Mouse (Mus musculus): ENCODE results near the gene Mef2a.

- no peak for TF ChIP-seq HCFC1 (IDR thresholded peaks at IDR 0.05; ENCODE audit: borderline replicate concordance, insufficient read depth, low read length)
- no peak for TF ChIP-seq ZNF384 (IDR thresholded peaks at IDR 0.05; ENCODE audit: low read depth, low read length)
- TF ChIP-seq ZC3H11A (IDR thresholded peaks at IDR 0.05; ENCODE audit: borderline replicate concordance, low read depth, low read length), result no peak
Observed at GRCm38 (mm10) chr7:67205734-67206425, 166.8 kb downstream of the Mef2a start.
